Comparison of ENCODE assay signal across 10 mouse cellular contexts in the genomic region with DNA sequence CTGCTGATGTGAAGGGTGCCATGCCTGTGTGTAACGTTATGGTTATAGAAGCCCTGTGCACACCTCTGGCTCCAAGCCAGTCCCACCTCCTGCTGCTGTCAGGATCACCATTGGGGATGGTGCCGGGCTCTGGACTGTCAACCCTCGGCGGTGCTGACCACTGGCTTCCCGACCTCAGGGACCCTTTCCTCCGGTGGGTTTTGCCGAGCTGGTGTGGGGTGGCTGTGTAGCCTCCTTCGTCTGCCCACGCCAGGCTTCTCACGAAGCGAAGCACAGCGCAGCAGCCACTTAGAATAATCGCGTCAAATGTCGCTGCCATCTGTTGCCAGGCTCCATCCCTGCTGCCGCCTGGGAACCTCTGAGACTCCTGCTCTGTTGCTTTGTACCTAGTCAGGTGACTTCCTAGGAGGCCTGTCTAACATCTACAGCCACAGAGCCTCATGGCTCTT. TPM values are rescaled to one million over a fixed set of nuclear protein-coding genes. Genes with fewer than 3 reads are reported as not detected.
DNase-seq lines count a peak whose midpoint lies in the region; ATAC-seq lines count a peak whose summit lies in the region.
"Had no signal": no experiment of that assay in that cellular context is flagged by ENCODE, and none has a peak within 500 bp of the region (broad histone marks: within the 10 kb centered on the region; RNA-seq: fewer than 3 reads in every experiment).

No protein-coding gene starts in this region.

- ATAC-seq in hindbrain, embryonic 12.5 days (ENCODE audit: low FRiP score) = no peak
- ATAC-seq in neural tube, embryonic 11.5 days (ENCODE audit: insufficient read depth, low FRiP score, low TSS enrichment) = no peak

- H3K27ac ChIP-seq in hindbrain, embryonic 12.5 days = peak overlapping the region; percentile 96
- H3K27ac ChIP-seq in neural tube, embryonic 11.5 days (ENCODE audit: low read depth, low read length) = peak overlapping the region; percentile 40; the same call in 1 of the 2 replicates

- peaks cover 93% of the 10 kb centered on the region for H3K4me1 ChIP-seq in hindbrain, embryonic 12.5 days
- H3K4me1 ChIP-seq in neural tube, embryonic 11.5 days (ENCODE audit: control insufficient read depth, insufficient read depth, low read length) = peaks cover 76% of the 10 kb centered on the region

- H3K4me3 ChIP-seq in hindbrain, embryonic 12.5 days = no peak overlapping the region
- H3K4me3 ChIP-seq in neural tube, embryonic 11.5 days (ENCODE audit: low read depth, low read length) = no peak overlapping the region

- whole genome bisulfite sequencing in hindbrain, embryonic 12.5 days = 38% methylated on average over 16 of the region's 16 CpGs
- 55% methylated on average over 16 of the region's 16 CpGs for WGBS in neural tube, embryonic 11.5 days

- 0 out of 2 replicates have a peak overlapping the region, but pooled peaks have one; percentile 23 for H3K9ac ChIP-seq in hindbrain, embryonic 12.5 days
- no peak overlapping the region for H3K9ac ChIP-seq in neural tube, embryonic 11.5 days (ENCODE audit: low read length)

- peak; percentile 75 for DNase-seq in layer of hippocampus, adult 11-12 months (ENCODE audit: low spot score)
- DNase-seq in layer of hippocampus, postnatal 10 days (ENCODE audit: low spot score in 2 of 2) = no peak
- peak; percentile 66 to 73 for DNase-seq in cerebellum, postnatal 14 days
- no peak for DNase-seq in neural tube, embryonic 11.5 days (ENCODE audit: low spot score)
- no peak for DNase-seq in thymus, postnatal 25 days
- DNase-seq in lung, postnatal 25 days (ENCODE audit: low spot score) = no peak
- no peak for DNase-seq in Muller cell, postnatal 12 days (ENCODE audit: inconsistent ontology term)
- DNase-seq: kidney, postnatal 14 days had no signal

- peak overlapping the region; percentile 54; the same call in 1 of the 2 replicates for H3K4me2 ChIP-seq in hindbrain, embryonic 12.5 days (replicated peaks)
- no peak overlapping the region for H3K4me2 ChIP-seq in neural tube, embryonic 11.5 days (ENCODE audit: low read depth)

- H3K36me3 ChIP-seq in hindbrain, embryonic 12.5 days = no peaks in the 10 kb centered on the region
- no peaks in the 10 kb centered on the region for H3K36me3 ChIP-seq in neural tube, embryonic 11.5 days (ENCODE audit: control insufficient read depth, insufficient read depth, low read length)

- no peaks in the 10 kb centered on the region for H3K27me3 ChIP-seq in hindbrain, embryonic 12.5 days
- no peaks in the 10 kb centered on the region for H3K27me3 ChIP-seq in neural tube, embryonic 11.5 days (ENCODE audit: control insufficient read depth, insufficient read depth, low read length)

- no peaks in the 10 kb centered on the region for H3K9me3 ChIP-seq in hindbrain, embryonic 12.5 days (replicated peaks)
- no peaks in the 10 kb centered on the region for H3K9me3 ChIP-seq in neural tube, embryonic 11.5 days (ENCODE audit: control insufficient read depth, low read length)
- H3K9me3 ChIP-seq: G1E had no signal

RNA-seq across cellular contexts. Expression of a gene that starts 40.8 kb away (rescaled TPM):
- total RNA-seq in layer of hippocampus, postnatal 10 days (2021) = 1 to 10 TPM; 2.5 to 4.2 TPM
- 49.6 and 65.3 TPM in 2 replicates for polyA plus RNA-seq in hindbrain, embryonic 12.5 days (2016; fragmentation: Nextera tagmentation; extraction: Ambion mirVana)
- 101 and 109 TPM in 2 replicates for polyA plus RNA-seq in neural tube, embryonic 11.5 days (2014; fragmentation: Nextera tagmentation; extraction: Ambion mirVana)

Comparison
In these comparisons a context has a peak if more than half of its experiments do, and no peak if none do; other contexts are left out.
1. DNase-seq: peak in layer of hippocampus, adult 11-12 months (single experiment) and cerebellum, postnatal 14 days (2 of 2); none in layer of hippocampus, postnatal 10 days (0 of 2), neural tube, embryonic 11.5 days (single experiment), thymus, postnatal 25 days (single experiment), lung, postnatal 25 days (single experiment) and Muller cell, postnatal 12 days (single experiment).